Mouse (Mus musculus) ES-Bruce4 (cell line): ENCODE results near the gene Ifnb1.

Source experiments
- CTCF ChIP-seq: IDR thresholded peaks from one replicate; pipeline ENCODE4 v1.8.1; 2011; ENCODE audit warnings: low read depth, low read length
- EP300 ChIP-seq: IDR thresholded peaks from 2 replicates; pipeline ENCODE4 v1.6.1; 2011; ENCODE audit warnings: low read depth, low read length; ENCODE audit not compliant: insufficient read depth

DNA sequence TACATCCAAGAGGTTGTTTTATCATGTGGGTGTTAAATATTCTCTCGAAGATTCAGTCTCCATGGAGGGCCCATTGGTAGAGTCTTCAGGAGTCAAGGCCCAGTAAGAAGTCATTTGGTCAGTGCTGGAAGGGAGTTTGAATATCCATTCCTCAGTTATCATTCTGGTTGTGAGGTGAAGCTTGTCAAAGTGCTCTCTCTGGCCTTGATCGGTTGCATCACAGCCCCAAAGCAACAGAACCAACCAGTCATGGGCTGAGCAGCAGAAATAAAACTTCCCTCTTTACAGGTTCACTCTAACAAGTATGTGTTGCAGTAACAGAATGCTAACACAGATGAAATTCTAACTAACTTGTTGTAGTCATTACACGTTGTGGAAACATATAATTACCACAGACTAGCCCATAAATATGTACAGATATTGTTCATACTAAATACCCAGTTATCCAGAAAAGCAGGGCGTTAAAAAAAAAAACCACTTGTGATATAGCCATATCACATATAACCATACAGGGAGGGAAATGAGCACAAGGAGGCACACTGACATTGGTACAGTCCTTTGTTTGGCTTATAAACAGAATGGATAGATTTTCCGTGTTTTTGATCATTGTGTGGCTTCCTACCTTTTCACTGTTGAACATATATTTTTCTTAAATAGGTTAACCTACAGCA is 3.9 kb upstream of the Ifnb1 start:
- TF ChIP-seq CTCF: no peak
- no peak for TF ChIP-seq EP300
